Mouse (Mus musculus): Measurements from ENCODE around the gene Ophn1.

The Ophn1 gene

GRCm38 (mm10) chrX:98890406-98891116 lies at the start of gene Ophn1:
Ophn1 (minus strand) TSS chrX:98891025.
- no peak for DNase-seq (ENCODE audit: extremely low read depth, low read depth, low spot score)

GRCm38 (mm10) chrX:98937555-98938294 lies 46.9 kb upstream of the Ophn1 start:
- peak; percentile 28 for DNase-seq (ENCODE audit: extremely low read depth, low read depth, low spot score)

- peak; percentile 43 for DNase-seq (ENCODE audit: extremely low read depth, low read depth, low spot score)
These were observed 46.1 kb upstream of the Ophn1 start for GRCm38 (mm10) chrX:98936707-98937554.

- no peak for DNase-seq (ENCODE audit: extremely low read depth, low read depth, low spot score)
These were observed 45.3 kb upstream of the Ophn1 start, which contains the start of gene Yipf6 for GRCm38 (mm10) chrX:98936101-98936500. Yipf6 (plus strand) TSS chrX:98936316.

- no peak for DNase-seq (ENCODE audit: extremely low read depth, low read depth, low spot score)
These were observed 28.6 kb upstream of the Ophn1 start for GRCm38 (mm10) chrX:98919423-98919822.

GRCm38 (mm10) chrX:98908910-98909309 lies 18.1 kb upstream of the Ophn1 start:
- DNase-seq (ENCODE audit: extremely low read depth, low read depth, low spot score): no peak

GRCm38 (mm10) chrX:98904226-98904625 lies 13.4 kb upstream of the Ophn1 start:
- DNase-seq (ENCODE audit: extremely low read depth, low read depth, low spot score): no peak

- DNase-seq (ENCODE audit: extremely low read depth, low read depth, low spot score): peak; percentile 51
These were observed 7.5 kb upstream of the Ophn1 start for GRCm38 (mm10) chrX:98898307-98898706.

GRCm38 (mm10) chrX:98890072-98890405 lies 786 bp downstream of the Ophn1 start:
- no peak for DNase-seq (ENCODE audit: extremely low read depth, low read depth, low spot score)

- DNase-seq (ENCODE audit: extremely low read depth, low read depth, low spot score): no peak
These were observed 8.8 kb downstream of the Ophn1 start for GRCm38 (mm10) chrX:98881983-98882382.

- DNase-seq (ENCODE audit: extremely low read depth, low read depth, low spot score): no peak
These were observed 9.7 kb downstream of the Ophn1 start for GRCm38 (mm10) chrX:98881085-98881484.

- no peak for DNase-seq (ENCODE audit: extremely low read depth, low read depth, low spot score)
These were observed 10.5 kb downstream of the Ophn1 start for GRCm38 (mm10) chrX:98880314-98880713.

GRCm38 (mm10) chrX:98875144-98875543 lies 15.7 kb downstream of the Ophn1 start:
- DNase-seq (ENCODE audit: extremely low read depth, low read depth, low spot score): no peak

- DNase-seq (ENCODE audit: extremely low read depth, low read depth, low spot score): no peak
These were observed 16.7 kb downstream of the Ophn1 start for GRCm38 (mm10) chrX:98874086-98874485.

- DNase-seq (ENCODE audit: extremely low read depth, low read depth, low spot score): peak; percentile 75
These were observed 18.8 kb downstream of the Ophn1 start for GRCm38 (mm10) chrX:98872064-98872463.

GRCm38 (mm10) chrX:98870541-98870940 lies 20.3 kb downstream of the Ophn1 start:
- DNase-seq (ENCODE audit: extremely low read depth, low read depth, low spot score): no peak

- DNase-seq (ENCODE audit: extremely low read depth, low read depth, low spot score): no peak
These were observed 21.1 kb downstream of the Ophn1 start for GRCm38 (mm10) chrX:98869735-98870134.

GRCm38 (mm10) chrX:98869165-98869564 lies 21.7 kb downstream of the Ophn1 start:
- no peak for DNase-seq (ENCODE audit: extremely low read depth, low read depth, low spot score)

GRCm38 (mm10) chrX:98860167-98860566 lies 30.7 kb downstream of the Ophn1 start:
- DNase-seq (ENCODE audit: extremely low read depth, low read depth, low spot score): no peak

- DNase-seq (ENCODE audit: extremely low read depth, low read depth, low spot score): no peak
These were observed 34.8 kb downstream of the Ophn1 start for GRCm38 (mm10) chrX:98856046-98856445.

GRCm38 (mm10) chrX:98850869-98851268 lies 40.0 kb downstream of the Ophn1 start:
- no peak for DNase-seq (ENCODE audit: extremely low read depth, low read depth, low spot score)

All from fat pad, adult 2 months (tissue).